Mouse (Mus musculus) MEL (cell line): ENCODE results near the gene Phf2. TPM values are rescaled to one million over a fixed set of nuclear protein-coding genes. Genes with fewer than 3 reads are reported as not detected.

Experiments used
- DNase-seq: peaks from one replicate; pipeline ENCODE4 v3.0.0; 2011; ENCODE audit warnings: low read depth, low spot score
- H3K27ac ChIP-seq: 2 replicates; pipeline ENCODE4 v1.5.1; 2012; ENCODE audit warnings: low read depth, mild to moderate bottlenecking, control low read depth, low read length, moderate library complexity; ENCODE audit not compliant: control insufficient read depth
- H3K27me3 ChIP-seq, 2 experiments: fragments of 150-350 bp in 1 of 2; sonication (generic) in 1 of 2; 2 replicates each; pipeline ENCODE4 v1.6.1; 2012; ENCODE audit warnings: low read length in 2 of 2, mild to moderate bottlenecking in 2 of 2, improper control_type of control experiment in 1 of 2, moderate library complexity in 1 of 2; ENCODE audit not compliant: insufficient read depth in 2 of 2, control insufficient read depth in 1 of 2
- H3K36me3 ChIP-seq, 2 experiments: 2 replicates each; pipeline ENCODE4 v1.6.1; 2012 to 2014; ENCODE audit warnings: low read length in 2 of 2, improper control_type of control experiment in 1 of 2, inconsistent platforms in 1 of 2, mild to moderate bottlenecking in 1 of 2; ENCODE audit not compliant: insufficient read depth in 2 of 2, control insufficient read depth in 1 of 2
- H3K4me1 ChIP-seq, 2 experiments: fragments of 150-350 bp in 1 of 2; sonication (generic) in 1 of 2; 2 replicates each; pipeline ENCODE4 v1.6.1; 2012; ENCODE audit warnings: low read length in 2 of 2, improper control_type of control experiment in 1 of 2, mild to moderate bottlenecking in 1 of 2; ENCODE audit not compliant: insufficient read depth in 2 of 2, control insufficient read depth in 1 of 2
- H3K4me3 ChIP-seq, 2 experiments: fragments of 150-350 bp in 1 of 2; sonication (generic) in 1 of 2; 2 replicates each; pipeline ENCODE4 v1.5.1; 2012; ENCODE audit warnings: low read depth in 2 of 2, low read length in 2 of 2, mild to moderate bottlenecking in 2 of 2, moderate library complexity in 2 of 2, control low read depth in 1 of 2, improper control_type of control experiment in 1 of 2; ENCODE audit not compliant: control insufficient read depth in 1 of 2, insufficient read depth in 1 of 2
- H3K79me2 ChIP-seq: 2 replicates; pipeline ENCODE4 v1.6.1; 2012; ENCODE audit warnings: mild to moderate bottlenecking, low read length, moderate library complexity; ENCODE audit not compliant: control insufficient read depth, poor library complexity, insufficient read depth
- H3K9ac ChIP-seq: 2 replicates; pipeline ENCODE4 v1.6.1; 2012; ENCODE audit warnings: low read depth, mild to moderate bottlenecking, control low read depth, low read length, moderate library complexity; ENCODE audit not compliant: control insufficient read depth, poor library complexity, severe bottlenecking
- H3K9me3 ChIP-seq: fragments of 150-350 bp; sonication (generic); replicated peaks from 2 replicates; pipeline ENCODE4 v1.6.1; 2012; ENCODE audit warnings: mild to moderate bottlenecking, low read length, improper control_type of control experiment, moderate library complexity; ENCODE audit not compliant: insufficient read depth
- CTCF ChIP-seq, 3 experiments: IDR thresholded peaks in 2 of 3; conservative IDR thresholded peaks in 1 of 3; 2 replicates each; pipeline ENCODE4 v1.5.1; 2011 to 2012; ENCODE audit warnings: low read length in 3 of 3, low read depth in 2 of 3, mild to moderate bottlenecking in 2 of 3, improper control_type of control experiment in 1 of 3, inconsistent platforms in 1 of 3, mixed read lengths in 1 of 3, moderate library complexity in 1 of 3; ENCODE audit not compliant: control insufficient read depth in 1 of 3, insufficient read depth in 1 of 3, poor library complexity in 1 of 3, severe bottlenecking in 1 of 3
- EP300 ChIP-seq, 2 experiments: IDR thresholded peaks; 2 replicates each; pipeline ENCODE4 v1.6.1; 2011; ENCODE audit warnings: improper control_type of control experiment in 2 of 2, low read length in 2 of 2, low read depth in 1 of 2, mild to moderate bottlenecking in 1 of 2
- ETS1 ChIP-seq: IDR thresholded peaks from 2 replicates; pipeline ENCODE4 v1.6.1; 2012; ENCODE audit warnings: low read depth, mild to moderate bottlenecking, inconsistent platforms, low read length, improper control_type of control experiment, moderate library complexity
- GATA1 ChIP-seq: IDR thresholded peaks from 2 replicates; pipeline ENCODE4 v1.6.1; 2011; ENCODE audit warnings: low read depth, low read length, improper control_type of control experiment
- JUND ChIP-seq: IDR thresholded peaks from 2 replicates; pipeline ENCODE4 v1.6.1; 2011; ENCODE audit warnings: low read depth, mild to moderate bottlenecking, improper control_type of control experiment, low read length
- MYB ChIP-seq: IDR thresholded peaks from 2 replicates; pipeline ENCODE4 v1.6.1; 2011; ENCODE audit warnings: mild to moderate bottlenecking, low read depth, low read length, improper control_type of control experiment
- POLR2A ChIP-seq, 2 experiments: IDR thresholded peaks; 2 replicates each; pipeline ENCODE4 v1.6.1; 2011 to 2012; ENCODE audit warnings: low read length in 2 of 2, mild to moderate bottlenecking in 2 of 2, control low read depth in 1 of 2, improper control_type of control experiment in 1 of 2, low read depth in 1 of 2, moderate library complexity in 1 of 2; ENCODE audit not compliant: control insufficient read depth in 1 of 2, insufficient read depth in 1 of 2, poor library complexity in 1 of 2
- POLR2AphosphoS5 ChIP-seq: IDR thresholded peaks from 2 replicates; pipeline ENCODE4 v1.6.1; 2012; ENCODE audit warnings: low read depth, borderline replicate concordance, mild to moderate bottlenecking, inconsistent platforms, low read length, moderate library complexity, mixed read lengths
- RAD21 ChIP-seq: IDR thresholded peaks from 2 replicates; pipeline ENCODE4 v1.6.1; 2011; ENCODE audit warnings: mild to moderate bottlenecking, low read depth, low read length, improper control_type of control experiment
- SIN3A ChIP-seq: IDR thresholded peaks from 2 replicates; pipeline ENCODE4 v1.6.1; 2012; ENCODE audit warnings: low read length, improper control_type of control experiment, inconsistent platforms
- SMC3 ChIP-seq: IDR thresholded peaks from 2 replicates; pipeline ENCODE4 v1.6.1; 2011; ENCODE audit warnings: low read depth, low read length, improper control_type of control experiment
- TAL1 ChIP-seq: IDR thresholded peaks from 2 replicates; pipeline ENCODE4 v1.6.1; 2012; ENCODE audit warnings: mild to moderate bottlenecking, inconsistent platforms, low read length, moderate library complexity, mixed read lengths
- TBP ChIP-seq: IDR thresholded peaks from 2 replicates; pipeline ENCODE4 v1.8.0; 2011; ENCODE audit warnings: low read depth, low read length, improper control_type of control experiment
- TCF12 ChIP-seq: IDR thresholded peaks from 2 replicates; pipeline ENCODE4 v1.6.1; 2014; ENCODE audit warnings: low read depth, mild to moderate bottlenecking, inconsistent platforms, low read length, improper control_type of control experiment, moderate library complexity
- USF2 ChIP-seq, 2 experiments: IDR thresholded peaks; 2 replicates each; pipeline ENCODE4 v1.6.1; 2011 to 2012; ENCODE audit warnings: improper control_type of control experiment in 2 of 2, low read length in 2 of 2, borderline replicate concordance in 1 of 2, inconsistent platforms in 1 of 2, low read depth in 1 of 2, mild to moderate bottlenecking in 1 of 2; ENCODE audit not compliant: insufficient read depth in 1 of 2
- polyA plus RNA-seq, 2 experiments: library from polyadenylated mRNA; stranded (reverse) in 1 of 2; unstranded in 1 of 2; fragments of >175 nt in 1 of 2; fragments of >200 nt in 1 of 2; gene quantifications; 2 replicates each; pipeline versions ENCODE4 v1.2.1 to v1.2.4; 2012; ENCODE audit warnings: low replicate concordance in 2 of 2, low read depth in 1 of 2; ENCODE audit not compliant: insufficient read length in 2 of 2, insufficient read depth in 1 of 2, missing spikeins in 1 of 2
- total RNA-seq: library from RNA; depleted of rRNA; stranded (reverse); fragments of 300-350 nt; gene quantifications from 2 replicates; pipeline ENCODE4 v1.2.3, GENCODE M21; 2012

Gene Phf2
- total and polyA plus RNA-seq, 3 experiments: 10.2 to 52.7 (median 29.6) TPM

DNA sequence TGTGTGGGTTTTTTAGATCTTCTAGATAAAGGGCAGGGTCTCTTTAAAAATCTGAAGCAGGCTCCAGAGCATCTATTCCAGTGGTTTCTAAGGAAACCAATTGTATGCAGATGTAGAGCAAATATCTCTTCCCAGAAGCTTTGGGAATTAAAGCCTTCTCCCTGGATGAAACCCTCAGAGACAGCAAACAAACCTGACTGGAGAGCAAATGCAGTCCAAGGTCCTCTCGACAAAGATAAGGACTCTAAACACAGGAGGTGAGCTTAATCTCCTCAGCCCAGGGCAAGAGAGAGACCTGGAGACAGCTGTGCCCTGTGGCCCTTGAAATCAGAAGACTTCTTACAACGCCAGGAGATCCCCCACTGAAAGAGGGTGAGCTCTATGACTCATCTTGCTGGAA, 17.4 kb downstream of the Phf2 start:
- H3K27me3 ChIP-seq: no peaks in the 10 kb centered on the region
- no peak overlapping the region for H3K27ac ChIP-seq
- no peak for TF ChIP-seq JUND
- TF ChIP-seq TAL1: peak; percentile 54
- TF ChIP-seq POLR2A (IDR thresholded peaks at IDR 0.05; ENCODE audit: control insufficient read depth in 1 of 2, insufficient read depth in 1 of 2, low read depth in 1 of 2, low read length in 2 of 2, poor library complexity in 1 of 2): no peak
- peak; percentile 8 to 27; a peak in 1 of 4 replicates for TF ChIP-seq EP300 (IDR thresholded peaks at IDR 0.05; ENCODE audit: low read depth in 1 of 2, low read length in 2 of 2)
- TF ChIP-seq MYB: no peak
- TF ChIP-seq GATA1: peak; percentile 46
- TF ChIP-seq TCF12: 0 out of 2 replicates have a peak, but pooled peaks have one; percentile 4
- no peaks in the 10 kb centered on the region for H3K9me3 ChIP-seq
- no peak overlapping the region for H3K4me3 ChIP-seq
- H3K36me3 ChIP-seq: peaks cover 0 to 10% of the 10 kb centered on the region in 2 experiments; a peak in 3 of 4 replicates
- peaks cover 14% of the 10 kb centered on the region; the same call in 1 of the 2 replicates for H3K79me2 ChIP-seq
- peak; percentile 52 for DNase-seq
- peaks cover 5 to 10% of the 10 kb centered on the region in 2 experiments; a peak in 2 of 4 replicates for H3K4me1 ChIP-seq
- no peak overlapping the region for H3K9ac ChIP-seq

DNA sequence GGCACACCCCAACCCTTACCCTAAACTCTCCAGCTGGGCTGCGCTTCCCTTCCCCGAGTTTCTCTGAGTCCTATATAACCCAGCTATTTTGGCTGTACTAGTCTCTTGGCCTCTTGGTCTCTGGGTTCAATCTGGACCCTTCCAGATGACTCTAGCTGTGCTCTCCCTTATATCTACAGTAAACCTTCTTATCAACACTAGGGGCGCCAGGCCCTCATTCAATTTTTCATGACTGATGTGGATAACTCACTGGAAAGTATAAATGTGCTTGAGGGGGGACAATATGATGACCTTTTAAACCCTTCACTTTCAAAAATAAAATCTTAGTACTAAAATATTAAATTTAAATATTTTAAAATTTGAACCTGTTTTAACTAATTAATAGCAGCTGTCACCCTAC, 18.1 kb downstream of the Phf2 start:
- DNase-seq: peak; percentile 39
- Histone ChIP-seq H3K4me3 (no peak overlapping the region), H3K36me3 (peaks cover 0 to 10% of the 10 kb centered on the region in 2 experiments; a peak in 3 of 4 replicates), H3K27me3 (no peaks in the 10 kb centered on the region), H3K9me3 (no peaks in the 10 kb centered on the region), H3K27ac (no peak overlapping the region), H3K79me2 (peaks cover 17% of the 10 kb centered on the region; the same call in 1 of the 2 replicates), H3K9ac (no peak overlapping the region), H3K4me1 (peaks cover 5 to 10% of the 10 kb centered on the region in 2 experiments; a peak in 2 of 4 replicates)
- TF ChIP-seq SMC3: peak; percentile 24; the same call in 1 of the 2 replicates
- TF ChIP-seq EP300 (IDR thresholded peaks at IDR 0.05; ENCODE audit: low read depth in 1 of 2, low read length in 2 of 2): no peak
- TF ChIP-seq ETS1: no peak
- peak in 2 of 3 experiments; percentile 24 to 57; a peak in 3 of 6 replicates for TF ChIP-seq CTCF (IDR thresholded peaks at IDR 0.05 in 2 of 3, conservative IDR thresholded peaks at IDR 0.05 in 1 of 3; ENCODE audit: control insufficient read depth in 1 of 3, insufficient read depth in 1 of 3, low read depth in 2 of 3, low read length in 3 of 3, poor library complexity in 1 of 3, severe bottlenecking in 1 of 3)
- TF ChIP-seq RAD21: peak; percentile 50

DNA sequence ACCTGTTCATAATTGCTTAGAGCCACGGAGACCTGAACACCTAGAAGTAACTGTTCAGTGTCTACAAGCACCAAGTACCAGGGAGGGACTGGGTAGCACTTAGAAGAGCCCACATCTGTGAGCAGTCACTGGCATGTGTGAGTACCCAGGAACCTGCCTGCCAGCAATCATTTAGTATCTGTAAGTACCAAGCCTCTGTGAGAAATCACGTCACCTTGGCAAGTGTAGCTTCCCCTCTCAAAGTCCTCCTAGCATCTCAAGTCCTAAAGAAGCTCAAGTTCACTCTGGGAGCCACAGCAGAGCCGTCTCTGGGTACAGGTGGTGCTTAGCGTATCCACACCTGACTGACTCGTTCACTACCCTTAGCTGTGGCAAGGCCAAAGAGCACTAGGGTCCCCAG, 19.2 kb downstream of the Phf2 start:
- Histone ChIP-seq H3K9me3 (no peaks in the 10 kb centered on the region), H3K4me3 (no peak overlapping the region), H3K9ac (no peak overlapping the region), H3K79me2 (peaks cover 17% of the 10 kb centered on the region; the same call in 1 of the 2 replicates), H3K4me1 (peaks cover 5 to 10% of the 10 kb centered on the region in 2 experiments; a peak in 2 of 4 replicates), H3K27ac (no peak overlapping the region), H3K27me3 (no peaks in the 10 kb centered on the region), H3K36me3 (peaks cover 0 to 10% of the 10 kb centered on the region in 2 experiments; a peak in 3 of 4 replicates)
- TF ChIP-seq TAL1 (no peak), SIN3A (no peak), USF2 (IDR thresholded peaks at IDR 0.05; ENCODE audit: borderline replicate concordance in 1 of 2, insufficient read depth in 1 of 2, low read depth in 1 of 2, low read length in 2 of 2) (no peak), SMC3 (no peak), POLR2AphosphoS5 (no peak), TBP (no peak), MYB (no peak), JUND (no peak)
- DNase-seq: no peak
